Mouse (Mus musculus): ENCODE measurements around the gene Arl5a. TPM values are rescaled to one million over a fixed set of nuclear protein-coding genes. Genes with fewer than 3 reads are reported as not detected.

Arl5a gene
- 12.4 and 14.7 TPM in 2 replicates for polyA plus RNA-seq (2012; rRNA removed)

DNA sequence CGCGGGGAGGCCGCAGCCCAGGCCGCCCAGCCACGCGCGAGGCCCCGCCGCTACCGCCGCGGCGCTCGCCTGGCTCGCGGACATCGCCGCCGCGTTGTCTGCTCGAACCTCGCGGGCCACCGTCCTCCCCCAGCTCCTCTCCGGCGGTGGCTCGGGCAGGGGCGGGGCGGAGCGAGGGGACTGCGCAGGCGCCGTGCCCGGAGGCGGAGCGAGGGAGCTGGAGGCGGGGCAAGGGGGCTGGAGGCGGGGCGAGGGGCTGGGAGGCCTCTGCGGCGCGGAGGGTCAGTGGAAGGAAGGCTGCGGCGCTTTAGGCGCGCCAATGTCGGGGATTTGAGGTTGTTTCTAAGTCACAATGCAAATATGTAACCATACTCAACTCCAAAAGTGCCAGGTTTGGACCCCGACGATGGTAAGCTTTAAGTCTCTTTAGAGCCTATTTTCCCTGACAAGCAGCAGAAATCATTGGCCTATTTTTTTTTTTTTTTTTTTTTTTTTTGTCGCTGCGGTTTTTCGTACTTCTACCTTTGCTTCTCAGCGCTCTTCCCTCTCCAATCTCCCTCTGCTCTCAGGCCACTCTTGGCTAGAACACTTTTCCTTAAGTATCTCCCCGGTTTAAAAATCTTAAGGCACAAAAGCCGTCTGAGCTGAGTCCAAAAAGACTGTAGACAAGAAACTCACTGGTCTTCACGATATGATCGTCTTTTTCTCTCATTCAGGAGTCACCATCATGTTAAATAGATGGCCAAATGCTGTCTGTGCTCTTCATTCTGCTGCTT lies at the start of gene Arl5a:
Gene Arl5a, minus strand, starts transcription at position 155 of the 776 bp plus-strand sequence.
- peak within 1 kb of the TSS; percentile 74 for H3K27ac ChIP-seq (ENCODE audit: insufficient read depth, low read depth, low read length)
- H3K36me3 ChIP-seq (ENCODE audit: control insufficient read depth, insufficient read depth, low read length) = no peaks in the 10 kb centered on the region
- under 1% methylated on average over 55 of the region's 57 CpGs for WGBS
- no peaks in the 10 kb centered on the region for H3K27me3 ChIP-seq (replicated peaks; ENCODE audit: control insufficient read depth, insufficient read depth, low read length)
- DNase-seq = peak; percentile 96
- TF ChIP-seq CTCF (conservative IDR thresholded peaks at IDR 0.05; ENCODE audit: insufficient read depth, insufficient read length, low read depth, low read length) (no peak), POLR2A (IDR thresholded peaks at IDR 0.05; ENCODE audit: low read depth, low read length) (no peak)
- H3K4me3 ChIP-seq (ENCODE audit: insufficient read depth, low read depth, low read length) = peak within 1 kb of the TSS; percentile 71
- H3K4me1 ChIP-seq (ENCODE audit: control insufficient read depth, insufficient read depth, low read length) = peaks cover 19% of the 10 kb centered on the region

DNA sequence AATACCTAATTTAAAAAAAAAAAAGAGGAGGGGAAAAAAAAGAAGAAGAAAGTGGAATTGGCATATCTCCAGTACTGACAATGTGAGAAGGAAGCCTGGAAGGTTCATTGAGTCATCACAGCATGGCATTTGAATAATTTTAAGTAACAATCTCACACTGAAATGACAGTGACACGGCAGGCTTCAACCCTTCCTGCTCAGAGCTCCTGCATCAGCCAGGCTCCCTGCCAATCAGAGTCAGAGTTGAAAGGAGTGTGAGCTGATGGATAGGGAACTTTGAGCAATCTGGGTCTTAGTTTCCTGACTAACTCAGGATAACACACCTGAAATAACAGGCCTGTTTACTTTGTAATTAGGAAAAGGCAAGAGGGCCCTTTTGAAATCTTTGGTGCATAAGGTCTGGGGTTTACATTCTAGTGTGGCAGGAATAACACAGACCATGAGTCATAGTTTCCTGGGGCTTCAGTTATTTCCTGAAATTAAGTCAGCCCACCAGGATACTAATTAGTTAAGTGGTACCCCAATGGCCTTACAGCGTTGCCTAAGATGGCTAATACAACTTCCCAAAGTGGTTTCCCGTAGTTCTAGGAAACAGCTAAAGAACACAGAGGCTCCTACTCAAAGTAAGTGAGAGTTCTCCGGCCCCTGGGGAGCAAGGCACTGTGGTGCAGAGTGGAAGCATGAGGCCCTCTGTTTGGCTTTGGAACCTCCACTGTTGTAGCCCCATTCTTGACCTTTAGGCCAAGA lies 47.0 kb upstream of the Arl5a start:
- 52% methylated on average over 4 of the region's 4 CpGs for WGBS
- Histone ChIP-seq H3K27ac (ENCODE audit: insufficient read depth, low read depth, low read length) (no peak overlapping the region), H3K4me1 (ENCODE audit: control insufficient read depth, insufficient read depth, low read length) (no peaks in the 10 kb centered on the region), H3K36me3 (ENCODE audit: control insufficient read depth, insufficient read depth, low read length) (no peaks in the 10 kb centered on the region), H3K4me3 (ENCODE audit: insufficient read depth, low read depth, low read length) (no peak overlapping the region), H3K27me3 (replicated peaks; ENCODE audit: control insufficient read depth, insufficient read depth, low read length) (no peaks in the 10 kb centered on the region; the same call in 1 of the 2 replicates)
- DNase-seq = no peak
- no peak for TF ChIP-seq CTCF (conservative IDR thresholded peaks at IDR 0.05; ENCODE audit: insufficient read depth, insufficient read length, low read depth, low read length)
- no peak for TF ChIP-seq POLR2A (IDR thresholded peaks at IDR 0.05; ENCODE audit: low read depth, low read length)

DNA sequence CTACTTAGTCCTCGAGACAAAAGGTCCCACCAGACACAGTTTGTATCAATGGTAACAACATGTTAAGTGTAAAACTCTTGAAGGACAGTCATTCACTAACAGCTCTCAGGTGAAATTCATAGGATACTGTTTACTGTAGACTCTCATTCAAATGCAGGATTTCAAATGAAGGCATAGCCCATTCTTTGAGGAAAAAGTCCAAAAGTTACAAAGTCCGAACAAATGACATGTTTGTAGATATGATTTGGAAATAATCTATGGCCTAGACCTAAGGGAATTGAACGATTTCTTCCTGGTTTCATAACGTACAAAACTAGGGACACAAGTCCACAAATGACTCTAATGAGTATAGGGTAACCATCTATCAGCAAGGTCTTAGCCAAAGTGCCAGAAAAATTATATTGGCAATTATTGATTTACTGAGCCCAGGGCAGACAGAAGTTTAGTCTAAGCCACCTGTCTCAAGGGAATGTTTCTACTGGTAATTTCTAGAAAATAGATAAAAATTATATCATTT lies 45.4 kb upstream of the Arl5a start:
- Histone ChIP-seq H3K4me1 (ENCODE audit: control insufficient read depth, insufficient read depth, low read length) (no peaks in the 10 kb centered on the region), H3K4me3 (ENCODE audit: insufficient read depth, low read depth, low read length) (no peak overlapping the region), H3K27me3 (replicated peaks; ENCODE audit: control insufficient read depth, insufficient read depth, low read length) (no peaks in the 10 kb centered on the region; the same call in 1 of the 2 replicates), H3K36me3 (ENCODE audit: control insufficient read depth, insufficient read depth, low read length) (no peaks in the 10 kb centered on the region), H3K27ac (ENCODE audit: insufficient read depth, low read depth, low read length) (no peak overlapping the region)
- no peak for DNase-seq
- no peak for TF ChIP-seq CTCF (conservative IDR thresholded peaks at IDR 0.05; ENCODE audit: insufficient read depth, insufficient read length, low read depth, low read length)
- no peak for TF ChIP-seq POLR2A (IDR thresholded peaks at IDR 0.05; ENCODE audit: low read depth, low read length)
- WGBS = 91% methylated on average over 4 of the region's 4 CpGs

DNA sequence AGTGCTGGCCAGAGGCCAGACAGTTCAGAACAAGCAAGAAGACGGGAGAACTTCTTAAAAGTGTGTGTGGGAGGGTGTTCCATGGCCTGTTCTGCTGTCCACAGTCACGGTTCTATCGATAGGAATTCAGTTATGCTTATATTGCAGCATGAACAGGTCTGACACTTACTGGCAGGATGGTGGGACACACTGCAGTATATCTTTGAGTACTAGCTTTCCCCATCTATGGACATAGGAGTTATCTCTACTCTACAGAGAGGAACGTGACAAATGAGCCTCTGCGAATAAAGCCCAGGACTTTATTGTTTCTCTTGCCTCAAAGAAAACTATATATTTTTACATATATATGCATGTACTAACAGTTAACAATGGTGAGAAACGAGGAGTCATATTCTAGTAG lies 42.9 kb upstream of the Arl5a start:
- 75% methylated on average over 6 of the region's 6 CpGs for WGBS
- no peak overlapping the region for H3K27ac ChIP-seq (ENCODE audit: insufficient read depth, low read depth, low read length)
- no peaks in the 10 kb centered on the region for H3K36me3 ChIP-seq (ENCODE audit: control insufficient read depth, insufficient read depth, low read length)
- no peak overlapping the region for H3K4me3 ChIP-seq (ENCODE audit: insufficient read depth, low read depth, low read length)
- no peak for DNase-seq
- TF ChIP-seq CTCF (conservative IDR thresholded peaks at IDR 0.05; ENCODE audit: insufficient read depth, insufficient read length, low read depth, low read length) (no peak), POLR2A (IDR thresholded peaks at IDR 0.05; ENCODE audit: low read depth, low read length) (no peak)
- H3K4me1 ChIP-seq (ENCODE audit: control insufficient read depth, insufficient read depth, low read length) = no peaks in the 10 kb centered on the region
- no peaks in the 10 kb centered on the region; the same call in 1 of the 2 replicates for H3K27me3 ChIP-seq (replicated peaks; ENCODE audit: control insufficient read depth, insufficient read depth, low read length)

DNA sequence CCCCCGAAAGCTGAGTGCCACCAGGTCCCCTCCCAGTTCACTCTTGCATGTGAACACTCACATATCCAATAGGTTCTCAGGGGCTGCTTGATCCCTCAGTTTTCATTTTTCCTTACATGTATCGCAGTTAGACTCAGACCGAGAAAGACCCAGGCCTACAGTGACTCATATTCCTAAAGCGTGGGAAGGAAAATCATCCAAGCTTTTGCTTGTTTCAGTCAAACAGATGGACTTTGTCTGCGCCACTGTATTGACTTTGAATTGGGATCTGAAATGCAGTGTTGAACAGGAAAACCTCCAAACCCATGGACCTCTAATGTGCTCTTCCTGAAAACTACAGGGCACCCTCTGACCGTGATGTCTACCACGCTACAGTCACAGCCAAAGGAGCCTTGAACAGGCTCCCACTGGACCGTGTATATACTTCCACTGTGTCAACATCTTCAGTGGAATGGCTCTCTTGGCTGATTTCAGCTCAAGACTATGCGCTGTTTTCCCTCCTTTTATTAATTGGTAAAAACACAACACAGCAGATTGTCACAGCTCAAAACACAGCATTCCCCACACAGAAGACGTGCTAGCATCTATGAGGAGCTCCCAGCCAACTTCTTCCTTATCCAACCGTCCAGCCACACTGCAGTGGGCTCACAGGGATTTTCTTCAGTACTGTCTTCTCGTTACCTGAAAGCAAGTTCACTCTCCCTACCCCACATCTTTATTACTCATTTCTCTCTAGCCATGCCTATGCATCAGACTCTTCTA lies 36.7 kb upstream of the Arl5a start:
- DNase-seq = no peak
- Histone ChIP-seq H3K36me3 (ENCODE audit: control insufficient read depth, insufficient read depth, low read length) (no peaks in the 10 kb centered on the region), H3K27me3 (replicated peaks; ENCODE audit: control insufficient read depth, insufficient read depth, low read length) (no peaks in the 10 kb centered on the region), H3K4me3 (ENCODE audit: insufficient read depth, low read depth, low read length) (no peak overlapping the region), H3K4me1 (ENCODE audit: control insufficient read depth, insufficient read depth, low read length) (no peaks in the 10 kb centered on the region), H3K27ac (ENCODE audit: insufficient read depth, low read depth, low read length) (no peak overlapping the region)
- no peak for TF ChIP-seq CTCF (conservative IDR thresholded peaks at IDR 0.05; ENCODE audit: insufficient read depth, insufficient read length, low read depth, low read length)
- no peak for TF ChIP-seq POLR2A (IDR thresholded peaks at IDR 0.05; ENCODE audit: low read depth, low read length)
- 91% methylated on average over 12 of the region's 12 CpGs for WGBS

DNA sequence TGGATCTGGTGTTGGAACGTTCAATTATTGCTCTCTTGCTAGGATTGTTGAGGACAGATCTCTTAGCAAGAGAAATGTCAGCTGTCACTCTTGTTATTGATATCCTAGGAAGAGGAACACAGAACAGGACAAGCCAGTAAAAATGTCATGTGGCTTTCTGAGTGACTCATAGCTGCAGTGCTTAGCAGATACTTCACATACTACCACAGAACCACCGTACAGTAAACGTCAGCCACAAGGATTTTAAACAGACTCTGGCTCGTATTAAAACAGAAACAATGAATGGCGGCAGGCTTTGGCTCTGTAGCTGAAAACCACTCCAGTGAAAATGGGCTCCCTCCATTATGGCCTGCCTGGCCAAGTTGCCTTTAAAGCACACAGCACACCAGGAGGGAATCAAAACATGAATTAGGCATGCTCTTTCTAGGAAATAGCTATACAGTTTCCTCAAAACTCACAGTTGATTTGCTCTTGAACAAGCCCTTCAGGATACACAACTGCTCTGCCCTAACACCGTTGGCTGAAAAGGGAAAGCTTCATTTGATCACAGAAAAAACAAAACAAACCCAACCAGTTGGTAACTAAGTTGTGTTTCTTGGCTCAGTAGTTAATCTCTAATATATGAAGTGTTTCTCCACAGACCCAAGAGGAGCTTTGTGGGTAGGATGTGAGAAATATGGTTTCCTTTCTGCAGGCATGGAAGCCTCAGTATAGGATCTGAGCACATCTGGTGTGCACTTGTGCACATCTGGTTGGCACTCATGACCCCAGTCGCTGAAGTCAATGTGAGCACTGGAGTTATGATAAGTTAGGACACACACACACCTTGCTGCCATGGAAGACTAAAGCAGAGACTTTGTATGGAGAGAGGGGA lies 31.1 kb upstream of the Arl5a start:
- no peaks in the 10 kb centered on the region for H3K4me1 ChIP-seq (ENCODE audit: control insufficient read depth, insufficient read depth, low read length)
- H3K36me3 ChIP-seq (ENCODE audit: control insufficient read depth, insufficient read depth, low read length) = no peaks in the 10 kb centered on the region
- no peak for DNase-seq
- TF ChIP-seq CTCF (conservative IDR thresholded peaks at IDR 0.05; ENCODE audit: insufficient read depth, insufficient read length, low read depth, low read length) (no peak), POLR2A (IDR thresholded peaks at IDR 0.05; ENCODE audit: low read depth, low read length) (no peak)
- 81% methylated on average over 7 of the region's 7 CpGs for WGBS
- no peak overlapping the region for H3K4me3 ChIP-seq (ENCODE audit: insufficient read depth, low read depth, low read length)
- H3K27ac ChIP-seq (ENCODE audit: insufficient read depth, low read depth, low read length) = no peak overlapping the region
- no peaks in the 10 kb centered on the region for H3K27me3 ChIP-seq (replicated peaks; ENCODE audit: control insufficient read depth, insufficient read depth, low read length)
